Mouse (Mus musculus) heart, embryonic 11.5 days (tissue): Measurements from ENCODE around the gene Pttg1. TPM values are rescaled to one million over a fixed set of nuclear protein-coding genes. Genes with fewer than 3 reads are reported as not detected.

Source experiments
- ATAC-seq: fragments of 200-750 bp; cut with Nextera tagmentation; replicated peaks from 2 replicates; pipeline ENCODE4 v1.8.0; 2017; ENCODE audit warnings: moderate library complexity; ENCODE audit not compliant: insufficient number of reproducible peaks, low FRiP score, low TSS enrichment
- H3K27ac ChIP-seq: fragments of 300-500 bp; sonication (generic); 2 replicates; pipeline ENCODE4 v1.5.1; 2014; ENCODE audit warnings: mild to moderate bottlenecking, low read depth, low read length
- H3K27me3 ChIP-seq: fragments of 300-500 bp; sonication (generic); 2 replicates; pipeline ENCODE4 v1.6.1; 2014; ENCODE audit warnings: mild to moderate bottlenecking, low read length, mixed read lengths; ENCODE audit not compliant: control insufficient read depth, insufficient read depth
- H3K36me3 ChIP-seq: fragments of 300-500 bp; sonication (generic); 2 replicates; pipeline ENCODE4 v1.6.1; 2014; ENCODE audit warnings: mild to moderate bottlenecking, low read length, moderate library complexity, mixed read lengths; ENCODE audit not compliant: control insufficient read depth, insufficient read depth
- H3K4me1 ChIP-seq: fragments of 300-500 bp; sonication (generic); 2 replicates; pipeline ENCODE4 v1.6.1; 2014; ENCODE audit warnings: low read length; ENCODE audit not compliant: control insufficient read depth, insufficient read depth
- H3K4me2 ChIP-seq: fragments of 300-500 bp; sonication (generic); 2 replicates; pipeline ENCODE4 v1.6.1; 2014; ENCODE audit warnings: mild to moderate bottlenecking, moderate library complexity
- H3K4me3 ChIP-seq: fragments of 300-500 bp; sonication (generic); 2 replicates; pipeline ENCODE4 v1.5.1; 2014; ENCODE audit warnings: low read depth, low read length
- H3K9ac ChIP-seq: fragments of 300-500 bp; sonication (generic); 2 replicates; pipeline ENCODE4 v1.6.1; 2014; ENCODE audit warnings: mild to moderate bottlenecking, low read depth, low read length, moderate library complexity
- H3K9me3 ChIP-seq: fragments of 300-500 bp; sonication (generic); replicated peaks from 2 replicates; pipeline ENCODE4 v1.6.1; 2016; ENCODE audit warnings: low read length; ENCODE audit not compliant: control insufficient read depth
- WGBS: fragments of 180-500 bp; shearing (Covaris S2); extraction: QIAGEN DNeasy Blood & Tissue Kit; methylation state at CpG from one replicate; pipeline ENCODE4 v1.1.7; 2014; ENCODE audit not compliant: insufficient replicate concordance; 5-methylcytosine and 5-hydroxymethylcytosine counted together
- polyA plus RNA-seq: library from polyadenylated mRNA; unstranded; fragments of >200 nt; fragmentation: Nextera tagmentation; extraction: Ambion mirVana; gene quantifications from 2 replicates; pipeline ENCODE4 v1.2.1, GENCODE M21; 2014

The Pttg1 gene
- polyA plus RNA-seq, 1 experiment from 2014 or later: 119 TPM

- no peak overlapping the region for H3K4me2 ChIP-seq
- no peaks in the 10 kb centered on the region for H3K27me3 ChIP-seq
- H3K36me3 ChIP-seq: peaks cover 8% of the 10 kb centered on the region; the same call in 1 of the 2 replicates
- no peak overlapping the region for H3K4me3 ChIP-seq
- peaks cover 4% of the 10 kb centered on the region; the same call in 1 of the 2 replicates for H3K4me1 ChIP-seq
- H3K27ac ChIP-seq: no peak overlapping the region
- WGBS: 71% methylated on average over 5 of the region's 5 CpGs
- H3K9ac ChIP-seq: no peak overlapping the region
- no peaks in the 10 kb centered on the region for H3K9me3 ChIP-seq
- ATAC-seq: no peak
Observed at GRCm38 (mm10) chr11:43424386-43424785, 1.7 kb downstream of the Pttg1 start.

DNA sequence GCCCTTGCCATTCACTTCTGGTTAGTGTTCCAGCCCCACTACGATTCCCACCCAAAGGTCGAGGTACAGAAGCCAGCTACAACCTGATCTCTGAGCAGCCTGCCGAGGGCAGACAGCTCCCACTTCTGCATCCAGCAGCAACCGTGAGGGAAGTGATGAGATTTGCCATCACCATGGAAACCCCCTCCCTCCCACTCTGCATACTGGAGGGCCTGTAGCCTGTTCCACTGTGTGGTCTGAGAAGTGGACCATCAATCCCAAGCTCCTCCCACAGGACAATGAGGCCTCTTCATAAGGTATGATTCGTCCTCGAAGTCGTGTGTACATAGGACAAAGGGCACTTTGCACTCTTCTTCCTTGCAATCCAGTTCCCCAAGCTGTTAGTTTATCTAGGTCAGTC lies 8.8 kb downstream of the Pttg1 start:
- no peak overlapping the region for H3K4me3 ChIP-seq
- WGBS: 62% methylated on average over 7 of the region's 7 CpGs

DNA sequence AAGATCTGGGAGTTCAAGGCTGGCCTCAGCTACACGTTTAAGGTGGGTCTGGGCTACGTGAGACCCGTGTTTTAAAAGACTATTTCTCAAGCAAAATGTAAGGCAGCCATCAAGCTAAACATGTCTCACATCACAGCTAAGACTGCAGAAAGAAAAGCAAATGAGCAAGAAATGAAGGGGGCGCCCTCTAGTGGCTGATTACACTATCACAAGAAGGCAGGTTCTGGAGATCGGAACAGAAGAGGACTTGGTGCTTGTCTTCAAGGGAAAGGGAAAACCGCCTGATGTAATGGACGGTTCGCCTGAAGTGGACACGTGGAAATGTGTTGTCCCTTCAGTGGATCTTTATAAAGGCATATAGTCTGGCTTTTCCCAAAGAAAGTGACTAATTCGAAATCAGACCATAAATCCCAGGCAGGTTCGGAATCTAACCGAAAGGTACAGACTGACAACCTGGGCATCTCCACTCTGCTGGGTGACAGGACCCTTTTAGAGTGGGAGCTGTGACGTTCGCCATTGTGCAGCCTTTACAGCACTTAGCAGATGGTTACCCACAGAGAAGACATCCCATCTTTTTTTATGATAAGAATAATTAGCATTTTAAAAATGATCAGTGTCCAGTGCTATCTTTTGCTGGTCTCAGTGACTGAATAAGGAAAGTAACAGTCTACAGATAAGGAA lies 13.1 kb downstream of the Pttg1 start:
- no peak for ATAC-seq
- no peak overlapping the region for H3K4me2 ChIP-seq
- H3K4me3 ChIP-seq: no peak overlapping the region
- no peaks in the 10 kb centered on the region for H3K36me3 ChIP-seq
- H3K9me3 ChIP-seq: no peaks in the 10 kb centered on the region
- no peak overlapping the region for H3K27ac ChIP-seq
- no peaks in the 10 kb centered on the region for H3K27me3 ChIP-seq
- no peaks in the 10 kb centered on the region for H3K4me1 ChIP-seq
- no peak overlapping the region for H3K9ac ChIP-seq
- 25% methylated on average over 14 of the region's 14 CpGs for WGBS

More for the DNA sequence above, 8.8 kb downstream of the Pttg1 start:
- Histone ChIP-seq H3K4me2 (no peak overlapping the region), H3K27ac (no peak overlapping the region), H3K4me1 (no peaks in the 10 kb centered on the region), H3K9ac (no peak overlapping the region), H3K27me3 (no peaks in the 10 kb centered on the region), H3K9me3 (no peaks in the 10 kb centered on the region), H3K36me3 (peaks cover 3% of the 10 kb centered on the region; the same call in 1 of the 2 replicates)
- ATAC-seq: no peak

DNA sequence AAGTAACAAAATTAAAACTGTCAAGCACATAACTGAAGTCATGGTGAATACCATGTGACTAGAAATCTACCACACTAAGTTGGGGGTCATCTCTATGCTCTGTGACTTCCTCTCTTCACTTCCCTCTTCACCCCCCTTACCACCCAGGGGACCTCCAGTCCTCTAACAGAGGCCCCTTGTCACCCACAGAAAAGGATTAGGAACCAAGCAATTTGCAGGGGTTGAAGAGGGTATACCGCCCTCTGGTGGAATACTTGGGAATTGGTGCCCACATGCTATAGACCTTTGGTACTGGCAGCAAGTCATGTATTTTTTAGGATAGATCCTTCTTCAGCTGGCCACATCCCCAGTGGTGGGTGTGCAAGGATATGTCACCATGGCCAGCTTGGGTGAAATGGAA lies 14.6 kb downstream of the Pttg1 start:
- Histone ChIP-seq H3K27ac (no peak overlapping the region), H3K4me1 (no peaks in the 10 kb centered on the region), H3K36me3 (no peaks in the 10 kb centered on the region), H3K9me3 (no peaks in the 10 kb centered on the region), H3K27me3 (no peaks in the 10 kb centered on the region), H3K4me2 (no peak overlapping the region), H3K9ac (no peak overlapping the region), H3K4me3 (no peak overlapping the region)
- ATAC-seq: no peak; the same call in 1 of the 2 replicates
- WGBS: 0% methylated on average over 1 of the region's 1 CpGs

DNA sequence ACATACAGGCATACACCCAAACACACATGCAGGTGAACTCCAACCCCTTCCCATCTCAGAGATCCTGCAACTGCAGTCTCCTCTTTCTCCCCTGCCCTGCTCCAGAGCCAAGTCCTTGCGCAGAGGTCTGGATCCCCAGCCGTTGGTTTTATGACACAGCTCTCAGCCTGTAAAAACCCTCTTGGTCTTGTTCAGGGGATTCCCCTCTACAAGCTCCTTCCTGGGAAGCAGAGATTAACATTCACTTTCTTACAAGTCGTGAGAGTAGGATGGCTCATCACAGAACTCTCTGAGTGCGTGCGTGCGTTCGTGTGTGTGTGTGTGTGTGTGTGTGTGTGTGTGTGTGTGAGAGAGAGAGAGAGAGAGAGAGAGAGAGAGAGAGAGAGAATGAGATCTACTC lies 15.8 kb downstream of the Pttg1 start:
- no peak overlapping the region for H3K9ac ChIP-seq
- no peaks in the 10 kb centered on the region for H3K4me1 ChIP-seq
- no peak overlapping the region for H3K27ac ChIP-seq
- H3K9me3 ChIP-seq: no peaks in the 10 kb centered on the region
- H3K36me3 ChIP-seq: no peaks in the 10 kb centered on the region
- WGBS: 64% methylated on average over 7 of the region's 7 CpGs
- no peak overlapping the region for H3K4me3 ChIP-seq
- no peaks in the 10 kb centered on the region for H3K27me3 ChIP-seq
- H3K4me2 ChIP-seq: no peak overlapping the region
- ATAC-seq: no peak

GRCm38 (mm10) chr11:43408888-43409287 lies 17.2 kb downstream of the Pttg1 start:
- no peak for ATAC-seq
- Histone ChIP-seq H3K9ac (no peak overlapping the region), H3K9me3 (peaks cover 4% of the 10 kb centered on the region; the same call in 1 of the 2 replicates), H3K36me3 (no peaks in the 10 kb centered on the region), H3K4me2 (no peak overlapping the region), H3K4me1 (no peaks in the 10 kb centered on the region), H3K27me3 (no peaks in the 10 kb centered on the region), H3K27ac (no peak overlapping the region), H3K4me3 (no peak overlapping the region)
- 76% methylated on average over 2 of the region's 2 CpGs for WGBS

DNA sequence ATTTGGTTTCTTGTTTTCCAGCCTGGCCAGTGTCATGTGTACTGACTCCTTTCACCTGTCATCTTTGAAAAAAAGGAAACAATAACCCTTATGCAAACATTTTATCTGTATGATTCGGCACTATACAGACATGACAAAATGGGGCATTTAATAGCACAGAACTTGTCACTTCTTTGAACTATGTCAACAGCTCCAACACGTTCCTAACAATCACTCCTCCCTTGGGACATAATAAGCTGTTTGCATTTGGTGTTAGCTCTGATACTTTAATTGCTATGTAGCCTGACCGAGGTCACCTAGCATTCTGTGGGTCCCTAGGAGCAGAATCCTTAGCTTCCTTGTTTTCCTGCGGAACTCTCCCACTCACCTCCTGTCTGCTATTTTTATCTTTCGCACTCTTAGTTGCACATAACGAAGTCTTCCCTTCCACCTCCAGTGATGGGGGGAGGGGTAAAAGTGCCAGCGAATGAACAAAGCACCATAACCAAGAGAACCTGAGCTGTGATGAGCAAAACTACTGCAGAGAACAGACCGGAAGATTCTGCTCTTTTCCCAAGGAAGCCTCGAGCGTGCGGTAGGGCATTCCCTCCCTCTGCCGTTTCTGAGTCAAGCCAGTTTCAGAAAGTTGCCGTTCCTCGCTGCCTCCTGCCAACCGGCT lies 21.8 kb downstream of the Pttg1 start:
- Histone ChIP-seq H3K9me3 (peaks cover 4% of the 10 kb centered on the region; the same call in 1 of the 2 replicates), H3K4me3 (no peak overlapping the region), H3K27ac (no peak overlapping the region), H3K4me2 (no peak overlapping the region), H3K4me1 (no peaks in the 10 kb centered on the region), H3K36me3 (no peaks in the 10 kb centered on the region), H3K27me3 (no peaks in the 10 kb centered on the region), H3K9ac (no peak overlapping the region)
- WGBS: 80% methylated on average over 15 of the region's 15 CpGs
- ATAC-seq: no peak

GRCm38 (mm10) chr11:43400131-43400530 lies 25.9 kb downstream of the Pttg1 start:
- no peak overlapping the region for H3K9ac ChIP-seq
- H3K27ac ChIP-seq: no peak overlapping the region
- H3K27me3 ChIP-seq: no peaks in the 10 kb centered on the region
- no peak overlapping the region for H3K4me2 ChIP-seq
- no peaks in the 10 kb centered on the region for H3K36me3 ChIP-seq
- no peak for ATAC-seq
- H3K9me3 ChIP-seq: peaks cover 4% of the 10 kb centered on the region; the same call in 1 of the 2 replicates
- no peaks in the 10 kb centered on the region; the same call in 1 of the 2 replicates for H3K4me1 ChIP-seq
- 88% methylated on average over 1 of the region's 1 CpGs for WGBS
- H3K4me3 ChIP-seq: no peak overlapping the region
